Mouse (Mus musculus) small intestine, adult 2 months (tissue): ENCODE results near the gene Ubxn11.

Source experiments
- CTCF ChIP-seq: fragments of 200-500 bp; IDR thresholded peaks from 2 replicates; pipeline ENCODE4 v1.5.1; 2012; ENCODE audit warnings: low read depth, mild to moderate bottlenecking, control low read depth, inconsistent platforms, low read length, moderate library complexity, mixed read lengths; ENCODE audit not compliant: insufficient replicate concordance, insufficient read length; ENCODE audit errors: extremely low read depth
- POLR2A ChIP-seq: fragments of 200-500 bp; IDR thresholded peaks from 2 replicates; pipeline ENCODE4 v1.6.1; 2012; ENCODE audit warnings: low read depth, mild to moderate bottlenecking, control low read depth, inconsistent platforms, low read length, moderate library complexity

DNA sequence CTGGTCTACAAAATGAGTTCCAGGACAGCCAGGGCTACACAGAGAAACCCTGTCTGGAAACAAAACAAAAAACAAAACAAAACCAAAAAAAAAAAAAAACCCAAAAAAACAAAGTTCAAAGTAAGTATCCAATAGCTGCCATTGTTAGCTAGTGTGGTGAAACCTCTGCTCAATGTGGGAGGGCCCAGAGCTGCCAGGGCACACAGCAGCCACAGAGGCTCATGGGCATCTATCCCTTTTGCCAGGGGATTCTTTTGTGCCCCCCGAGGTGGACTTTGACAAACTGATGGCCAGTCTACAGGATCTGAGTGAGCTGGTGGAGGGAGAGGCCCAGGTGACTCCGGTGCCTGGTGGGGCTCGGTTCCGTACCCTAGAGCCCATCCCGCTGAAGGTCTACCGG, 20.8 kb downstream of the Ubxn11 start:
- TF ChIP-seq POLR2A, result no peak
- TF ChIP-seq CTCF, result no peak
